Mouse (Mus musculus): ENCODE results near the gene Stab2. TPM values are rescaled to one million over a fixed set of nuclear protein-coding genes. Genes with fewer than 3 reads are reported as not detected.

The Stab2 gene
- polyA plus RNA-seq, 1 experiment from 2014 or later: 0.84 TPM

DNA sequence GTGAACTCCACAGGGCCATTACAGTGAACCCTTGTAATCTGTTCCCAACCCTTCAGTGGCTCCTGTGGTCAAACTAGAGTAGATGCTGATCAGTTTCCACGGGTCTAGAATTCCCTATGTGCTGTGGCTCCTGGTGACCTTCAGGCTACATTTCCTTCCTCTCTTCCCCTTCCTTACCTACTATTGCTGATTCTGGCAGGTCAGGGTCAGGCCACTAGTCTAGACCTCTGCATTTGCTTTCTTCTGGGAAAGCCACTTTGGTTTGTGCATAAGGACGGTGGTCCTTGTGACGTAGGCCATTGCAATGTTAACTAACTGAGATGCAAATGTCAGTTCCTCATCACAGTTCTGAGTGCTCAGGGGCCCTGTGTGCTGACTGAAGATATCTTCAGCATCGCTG, 147.4 kb downstream of the Stab2 start:
- ATAC-seq (ENCODE audit: insufficient number of reproducible peaks, low FRiP score): no peak
- Histone ChIP-seq H3K9ac (no peak overlapping the region), H3K4me2 (no peak overlapping the region), H3K9me3 (replicated peaks) (no peaks in the 10 kb centered on the region), H3K27me3 (replicated peaks) (no peaks in the 10 kb centered on the region), H3K36me3 (no peaks in the 10 kb centered on the region), H3K27ac (ENCODE audit: poor library complexity, severe bottlenecking) (no peak overlapping the region), H3K4me3 (no peak overlapping the region), H3K4me1 (replicated peaks) (0 out of 2 replicates have a peak, but pooled peaks cover 6% of the 10 kb centered on the region)
- WGBS: 67% methylated on average over 4 of the region's 4 CpGs

DNA sequence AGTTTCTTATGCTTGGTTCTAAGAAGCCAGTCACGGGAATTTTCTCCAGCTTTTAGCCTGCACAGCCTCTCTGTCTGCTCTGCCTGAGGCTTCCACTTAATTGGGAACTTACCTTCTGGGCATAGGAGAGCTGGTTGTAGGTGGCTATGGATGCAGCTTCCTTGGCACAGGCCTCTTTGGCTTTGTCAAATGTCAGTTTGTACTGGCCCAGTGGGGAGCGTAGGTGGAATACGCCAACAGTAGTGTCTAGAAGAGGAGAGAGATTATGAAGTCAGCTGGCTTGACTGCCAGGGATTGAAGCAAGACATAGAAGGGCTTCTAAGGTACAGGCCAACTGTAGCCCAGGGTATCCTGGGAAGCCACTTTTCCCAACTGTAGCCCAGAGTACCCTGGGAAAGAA, 154.4 kb downstream of the Stab2 start:
- Histone ChIP-seq H3K9me3 (replicated peaks) (no peaks in the 10 kb centered on the region), H3K9ac (no peak overlapping the region), H3K36me3 (no peaks in the 10 kb centered on the region), H3K4me3 (no peak overlapping the region), H3K27ac (ENCODE audit: poor library complexity, severe bottlenecking) (no peak overlapping the region), H3K4me2 (no peak overlapping the region), H3K27me3 (replicated peaks) (no peaks in the 10 kb centered on the region), H3K4me1 (replicated peaks) (peaks cover 4% of the 10 kb centered on the region)
- 79% methylated on average over 3 of the region's 3 CpGs for WGBS
- ATAC-seq (ENCODE audit: insufficient number of reproducible peaks, low FRiP score): no peak

DNA sequence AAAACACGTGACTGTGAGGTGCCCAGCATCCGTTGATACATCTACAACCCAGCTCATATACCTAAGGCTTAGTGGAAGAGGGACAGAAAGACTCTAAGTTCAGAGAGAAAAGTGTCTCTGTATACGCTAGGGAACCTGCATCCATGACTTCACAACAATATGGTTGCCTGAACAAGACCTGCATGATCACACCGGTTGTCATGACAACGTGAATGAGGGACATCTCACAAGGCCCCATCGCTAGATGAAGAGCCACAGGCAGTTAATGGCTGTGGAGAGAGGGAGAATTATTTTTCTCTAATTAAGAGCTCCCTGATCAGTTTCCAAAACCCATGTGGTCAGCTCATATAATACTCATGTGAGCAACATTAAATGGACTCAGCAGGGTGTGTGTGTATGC, 155.7 kb downstream of the Stab2 start:
- Histone ChIP-seq H3K4me1 (replicated peaks) (peaks cover 9% of the 10 kb centered on the region), H3K27me3 (replicated peaks) (no peaks in the 10 kb centered on the region)
- ATAC-seq (ENCODE audit: insufficient number of reproducible peaks, low FRiP score): no peak

DNA sequence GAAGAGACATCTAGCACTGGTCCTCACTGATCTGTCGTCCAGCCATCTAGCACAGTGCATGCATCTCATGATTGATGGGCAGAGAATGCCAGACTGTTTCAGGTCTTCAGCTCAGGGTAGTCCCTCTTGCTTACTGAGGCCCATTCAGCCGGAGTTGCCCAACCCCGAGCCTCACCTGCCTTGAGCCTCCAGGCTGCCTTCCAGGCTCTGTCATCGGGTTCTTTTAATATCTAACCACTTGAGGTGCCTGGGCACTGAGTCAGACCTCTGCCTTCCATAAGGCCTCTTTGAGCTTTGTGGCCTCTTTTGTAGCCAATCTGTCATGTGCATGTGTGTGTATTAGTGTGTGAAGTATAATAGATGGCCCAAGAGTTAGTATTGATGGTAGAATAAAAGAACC, 158.3 kb downstream of the Stab2 start:
- Histone ChIP-seq H3K27ac (ENCODE audit: poor library complexity, severe bottlenecking) (no peak overlapping the region), H3K36me3 (no peaks in the 10 kb centered on the region), H3K4me1 (replicated peaks) (peaks cover 14% of the 10 kb centered on the region), H3K4me2 (no peak overlapping the region), H3K9me3 (replicated peaks) (no peaks in the 10 kb centered on the region), H3K27me3 (replicated peaks) (no peaks in the 10 kb centered on the region), H3K4me3 (no peak overlapping the region), H3K9ac (no peak overlapping the region)
- 65% methylated on average over 4 of the region's 4 CpGs for WGBS
- no peak for ATAC-seq (ENCODE audit: insufficient number of reproducible peaks, low FRiP score)

More for the DNA sequence above, 155.7 kb downstream of the Stab2 start:
- no peak overlapping the region for H3K27ac ChIP-seq (ENCODE audit: poor library complexity, severe bottlenecking)
- WGBS: 82% methylated on average over 6 of the region's 6 CpGs
- H3K36me3 ChIP-seq: no peaks in the 10 kb centered on the region
- H3K9me3 ChIP-seq (replicated peaks): no peaks in the 10 kb centered on the region
- H3K4me3 ChIP-seq: no peak overlapping the region
- H3K4me2 ChIP-seq: no peak overlapping the region
- no peak overlapping the region for H3K9ac ChIP-seq

DNA sequence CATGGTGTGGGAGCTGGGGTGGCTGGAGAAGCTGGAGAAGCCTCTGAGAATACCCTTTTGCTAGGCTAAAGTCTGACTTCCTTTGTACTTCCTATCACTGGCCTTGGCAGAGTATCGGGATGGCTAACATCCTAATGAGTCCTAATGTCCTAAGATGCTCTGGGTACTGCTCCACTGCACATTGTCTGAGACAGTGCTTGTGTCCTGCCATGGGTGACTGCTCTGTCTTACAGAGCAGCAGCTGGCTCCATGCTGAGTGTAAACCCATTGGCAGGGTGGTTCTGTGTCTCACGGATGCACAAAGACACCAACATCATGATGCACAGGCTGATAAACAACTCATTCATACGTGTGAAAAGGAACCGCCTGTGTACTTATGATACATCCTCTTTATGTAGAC, 158.7 kb downstream of the Stab2 start:
- no peak for ATAC-seq (ENCODE audit: insufficient number of reproducible peaks, low FRiP score)
- no peak overlapping the region for H3K4me3 ChIP-seq
- no peak overlapping the region for H3K27ac ChIP-seq (ENCODE audit: poor library complexity, severe bottlenecking)
- H3K36me3 ChIP-seq: no peaks in the 10 kb centered on the region
- H3K4me1 ChIP-seq (replicated peaks): peaks cover 14% of the 10 kb centered on the region
- H3K9me3 ChIP-seq (replicated peaks): no peaks in the 10 kb centered on the region
- no peak overlapping the region for H3K4me2 ChIP-seq
- H3K27me3 ChIP-seq (replicated peaks): no peaks in the 10 kb centered on the region
- H3K9ac ChIP-seq: no peak overlapping the region
- 82% methylated on average over 4 of the region's 4 CpGs for WGBS

DNA sequence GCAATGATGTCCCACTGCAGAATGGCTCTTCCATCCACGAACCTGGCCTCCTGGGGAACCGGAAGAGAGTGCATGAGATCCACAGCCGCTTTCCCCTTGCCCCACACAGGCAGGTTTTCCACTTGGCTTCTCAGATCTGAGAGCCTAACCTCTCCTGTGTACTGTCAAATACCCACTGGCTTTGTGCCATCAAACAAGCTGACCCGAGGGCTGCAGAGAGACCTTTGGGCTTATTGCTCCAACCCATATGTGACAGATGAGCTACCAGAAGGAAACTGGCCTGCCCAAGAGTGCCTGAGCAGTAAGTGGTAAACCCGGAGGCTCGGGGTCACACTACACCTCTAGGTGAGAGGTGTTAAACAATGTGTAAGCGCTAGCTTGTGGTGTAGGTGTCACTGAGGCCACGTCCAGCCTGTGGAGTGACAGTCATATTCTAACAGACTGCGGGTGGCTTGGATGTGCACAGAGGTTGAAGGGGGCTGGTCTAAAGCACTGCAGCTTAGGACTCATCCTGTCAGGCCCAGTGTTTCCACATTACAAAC, 160.8 kb downstream of the Stab2 start:
- WGBS: 72% methylated on average over 9 of the region's 9 CpGs
- ATAC-seq (ENCODE audit: insufficient number of reproducible peaks, low FRiP score): no peak
- no peak overlapping the region for H3K4me2 ChIP-seq
- no peaks in the 10 kb centered on the region for H3K9me3 ChIP-seq (replicated peaks)
- H3K27me3 ChIP-seq (replicated peaks): no peaks in the 10 kb centered on the region
- no peaks in the 10 kb centered on the region for H3K36me3 ChIP-seq
- H3K9ac ChIP-seq: no peak overlapping the region
- peaks cover 14% of the 10 kb centered on the region for H3K4me1 ChIP-seq (replicated peaks)
- no peak overlapping the region for H3K4me3 ChIP-seq
- no peak overlapping the region for H3K27ac ChIP-seq (ENCODE audit: poor library complexity, severe bottlenecking)

DNA sequence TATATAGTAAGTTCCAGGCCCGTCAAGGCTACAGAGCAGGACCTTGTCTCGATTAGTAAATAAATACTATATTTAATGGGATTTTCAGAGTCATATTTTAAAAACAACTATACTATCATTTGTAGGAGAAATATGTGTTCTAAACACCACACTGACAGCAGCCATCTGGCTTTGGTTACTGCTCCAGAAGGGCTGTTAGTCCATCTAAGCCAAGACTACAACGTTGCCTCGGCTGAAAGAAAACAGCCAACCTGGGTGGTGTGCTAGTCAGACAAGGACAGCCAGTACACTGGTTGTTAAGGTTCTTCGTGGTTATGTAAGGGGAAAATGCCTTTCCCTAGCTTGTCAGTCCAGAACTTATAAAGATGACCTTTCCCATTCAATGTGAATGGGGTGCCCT, 165.2 kb downstream of the Stab2 start:
- no peaks in the 10 kb centered on the region for H3K27me3 ChIP-seq (replicated peaks)
- no peaks in the 10 kb centered on the region for H3K9me3 ChIP-seq (replicated peaks)
- H3K27ac ChIP-seq (ENCODE audit: poor library complexity, severe bottlenecking): no peak overlapping the region
- 0 out of 2 replicates have a peak, but pooled peaks cover 5% of the 10 kb centered on the region for H3K4me1 ChIP-seq (replicated peaks)
- no peak overlapping the region for H3K4me2 ChIP-seq
- no peak overlapping the region for H3K9ac ChIP-seq
- 81% methylated on average over 5 of the region's 5 CpGs for WGBS
- ATAC-seq (ENCODE audit: insufficient number of reproducible peaks, low FRiP score): no peak
- peaks cover 4% of the 10 kb centered on the region; the same call in 1 of the 2 replicates for H3K36me3 ChIP-seq
- H3K4me3 ChIP-seq: no peak overlapping the region

DNA sequence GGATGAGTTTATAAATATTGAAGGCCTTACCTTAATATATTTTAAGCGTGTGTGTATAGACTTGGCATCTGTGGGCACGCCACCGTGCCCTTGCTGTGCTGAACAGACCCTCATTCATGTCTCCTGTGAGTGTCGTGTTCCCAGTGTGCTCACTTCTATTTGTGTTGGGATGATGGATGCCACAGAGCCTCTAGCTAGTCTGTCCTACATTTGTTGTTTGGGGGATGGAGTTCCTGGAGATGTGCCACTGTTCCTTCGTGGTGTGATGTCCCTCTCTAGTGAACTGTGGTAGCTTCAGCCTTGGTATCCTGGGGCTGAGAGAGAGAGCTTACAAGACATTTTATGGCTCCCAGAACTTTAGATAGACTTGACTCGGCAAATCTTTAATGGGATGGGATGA, 169.0 kb downstream of the Stab2 start:
- WGBS: 90% methylated on average over 6 of the region's 6 CpGs
- Histone ChIP-seq H3K4me3 (no peak overlapping the region), H3K9me3 (replicated peaks) (no peaks in the 10 kb centered on the region), H3K27me3 (replicated peaks) (no peaks in the 10 kb centered on the region), H3K4me1 (replicated peaks) (no peaks in the 10 kb centered on the region), H3K27ac (ENCODE audit: poor library complexity, severe bottlenecking) (no peak overlapping the region), H3K36me3 (peaks cover 26% of the 10 kb centered on the region), H3K9ac (no peak overlapping the region), H3K4me2 (no peak overlapping the region)
- no peak for ATAC-seq (ENCODE audit: insufficient number of reproducible peaks, low FRiP score)

DNA sequence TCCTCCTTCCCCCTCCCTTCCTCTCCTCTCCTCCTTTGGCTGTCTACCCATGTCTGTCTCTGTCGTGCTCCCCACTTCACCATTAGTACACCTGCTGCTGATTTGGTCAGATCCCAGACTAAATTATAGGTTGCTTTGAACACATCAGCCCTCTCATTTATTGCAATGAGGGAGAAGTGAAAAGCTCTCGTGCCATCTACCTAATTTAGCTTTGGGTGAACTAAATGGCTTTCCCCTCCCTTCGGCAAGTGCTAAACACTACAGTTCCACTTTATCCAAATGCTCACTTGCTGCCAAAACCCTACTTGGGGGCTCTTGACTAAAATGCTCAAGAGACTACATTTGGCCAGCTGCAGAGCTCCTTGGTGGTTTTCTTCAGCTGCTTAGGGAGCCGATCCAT, 171.0 kb downstream of the Stab2 start:
- Histone ChIP-seq H3K27me3 (replicated peaks) (no peaks in the 10 kb centered on the region), H3K9ac (no peak overlapping the region), H3K4me3 (no peak overlapping the region), H3K4me2 (no peak overlapping the region), H3K9me3 (replicated peaks) (no peaks in the 10 kb centered on the region), H3K36me3 (peaks cover 31% of the 10 kb centered on the region), H3K27ac (ENCODE audit: poor library complexity, severe bottlenecking) (no peak overlapping the region), H3K4me1 (replicated peaks) (no peaks in the 10 kb centered on the region)
- WGBS: 83% methylated on average over 4 of the region's 4 CpGs
- no peak for ATAC-seq (ENCODE audit: insufficient number of reproducible peaks, low FRiP score)

DNA sequence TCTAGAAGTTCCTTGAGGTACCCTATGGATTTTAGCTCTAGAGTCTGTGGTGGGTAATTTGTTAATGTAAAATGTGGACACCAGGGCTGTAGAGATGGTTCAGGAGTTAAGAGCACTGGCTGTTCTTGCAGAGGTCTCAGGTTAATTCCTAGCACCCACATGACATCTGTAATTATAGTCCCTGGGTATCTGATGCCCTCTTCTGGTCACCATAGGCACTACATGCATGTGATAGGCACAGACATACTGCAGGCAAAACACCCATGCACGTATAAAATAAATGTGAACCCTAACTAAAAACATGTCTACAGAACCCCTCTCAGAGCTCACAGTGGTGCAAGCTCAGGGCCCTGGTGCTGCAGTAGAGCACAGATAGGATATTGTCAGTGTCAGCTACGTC, 178.3 kb downstream of the Stab2 start:
- H3K4me3 ChIP-seq: no peak overlapping the region
- H3K36me3 ChIP-seq: peaks cover 54% of the 10 kb centered on the region
- H3K4me2 ChIP-seq: no peak overlapping the region
- no peak overlapping the region for H3K9ac ChIP-seq
- WGBS: 90% methylated on average over 2 of the region's 2 CpGs
- peaks cover 10% of the 10 kb centered on the region for H3K4me1 ChIP-seq (replicated peaks)
- H3K9me3 ChIP-seq (replicated peaks): 0 out of 2 replicates have a peak, but pooled peaks cover 9% of the 10 kb centered on the region
- no peaks in the 10 kb centered on the region for H3K27me3 ChIP-seq (replicated peaks)
- H3K27ac ChIP-seq (ENCODE audit: poor library complexity, severe bottlenecking): no peak overlapping the region
- no peak for ATAC-seq (ENCODE audit: insufficient number of reproducible peaks, low FRiP score)

DNA sequence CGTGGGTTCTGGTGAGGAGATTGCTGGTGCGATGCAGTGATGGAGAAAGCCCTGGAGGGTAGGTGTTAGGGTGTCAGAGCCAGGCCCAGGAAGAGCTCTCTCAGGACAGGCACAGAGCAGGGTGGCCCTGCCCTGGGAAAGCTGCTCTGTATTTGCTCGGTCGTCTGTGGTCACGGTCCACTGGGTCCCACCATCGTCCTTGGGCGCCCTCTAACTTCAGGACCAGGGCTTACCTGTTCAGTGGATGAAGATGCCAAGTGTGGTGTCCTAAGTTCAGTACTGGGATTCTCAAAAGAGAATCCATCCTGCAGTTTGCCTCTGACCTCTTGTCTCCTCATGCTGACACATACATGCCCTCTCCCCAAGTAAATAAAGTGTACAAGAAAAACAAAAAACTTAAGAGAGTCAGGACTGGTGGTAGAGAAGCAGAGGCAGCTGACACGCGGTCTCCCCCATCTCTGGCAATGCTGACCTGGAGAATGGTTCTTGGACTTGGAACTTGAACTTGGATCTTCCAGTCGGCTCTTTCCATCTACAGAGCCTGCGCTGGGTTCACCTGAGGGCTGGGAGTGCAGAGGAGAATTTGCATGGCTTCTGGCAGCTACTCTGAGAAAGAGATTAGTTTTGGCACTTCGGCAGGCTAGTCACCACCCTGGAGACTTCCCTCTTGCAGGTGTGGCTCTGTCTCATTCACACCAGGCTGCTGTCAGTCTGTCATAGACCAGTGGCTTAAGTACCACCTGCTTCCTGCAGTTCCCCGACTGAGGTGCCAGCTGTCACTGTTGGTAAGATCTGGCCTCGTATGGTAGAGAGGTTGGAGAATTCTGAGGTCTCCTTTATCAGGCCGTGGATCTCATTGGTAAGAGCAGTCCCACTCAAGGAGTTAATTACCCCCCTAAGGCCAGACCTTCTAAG, 179.3 kb downstream of the Stab2 start:
- Histone ChIP-seq H3K27ac (ENCODE audit: poor library complexity, severe bottlenecking) (no peak overlapping the region), H3K4me1 (replicated peaks) (peaks cover 10% of the 10 kb centered on the region), H3K4me3 (no peak overlapping the region), H3K9ac (no peak overlapping the region), H3K27me3 (replicated peaks) (no peaks in the 10 kb centered on the region), H3K36me3 (peaks cover 53% of the 10 kb centered on the region), H3K9me3 (replicated peaks) (0 out of 2 replicates have a peak, but pooled peaks cover 9% of the 10 kb centered on the region), H3K4me2 (no peak overlapping the region)
- ATAC-seq (ENCODE audit: insufficient number of reproducible peaks, low FRiP score): no peak
- WGBS: 83% methylated on average over 15 of the region's 15 CpGs
